Comparison of ENCODE assay signal across 12 mouse cellular contexts in the genomic region with DNA sequence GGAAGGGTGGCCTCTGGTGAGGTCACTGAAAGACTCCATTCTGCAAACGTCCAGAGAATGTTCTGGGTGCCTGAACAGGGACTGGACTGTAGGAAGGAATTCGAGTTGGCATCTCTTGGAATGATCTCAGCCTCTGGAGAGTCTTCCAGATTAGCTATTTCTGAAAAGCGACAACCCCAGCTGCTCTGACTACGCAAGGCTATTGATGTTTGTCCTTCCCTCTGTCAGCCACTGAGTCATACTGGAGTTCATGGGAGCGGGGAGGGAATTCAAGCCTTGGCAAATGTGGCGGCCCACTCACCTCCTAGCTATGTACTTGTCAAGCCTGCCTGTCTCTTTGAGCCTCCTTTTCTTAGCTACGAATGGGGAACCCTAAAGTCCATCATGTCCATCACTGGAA.
A peak's percentile ranks its signal among the peaks of the same experiment; 100 is the strongest.
DNase-seq lines count a peak whose midpoint lies in the region; ATAC-seq and TF ChIP-seq lines count a peak whose summit lies in the region.
"Had no signal": no experiment of that assay in that cellular context is flagged by ENCODE, and none has a peak within 500 bp of the region (broad histone marks: within the 10 kb centered on the region; RNA-seq: fewer than 3 reads in every experiment).

No protein-coding gene starts in this region.

- ATAC-seq in heart, postnatal 0 days (ENCODE audit: insufficient read depth, low read depth), result 0 out of 2 replicates have a peak, but pooled peaks have one; percentile 49
- no peak for ATAC-seq in midbrain, embryonic 15.5 days (replicated peaks)
- ATAC-seq in inflammation-experienced regulatory T-cells, adult 6 months, result no peak

- WGBS in heart, postnatal 0 days, result 60% methylated on average over 7 of the region's 7 CpGs
- WGBS in midbrain, embryonic 15.5 days, result 86% methylated on average over 7 of the region's 7 CpGs

- TF ChIP-seq EP300 in heart, postnatal 0 days (IDR thresholded peaks at IDR 0.05; ENCODE audit: low read depth), result no peak

- no peak overlapping the region for H3K4me2 ChIP-seq in heart, postnatal 0 days (ENCODE audit: low read depth, low read length)
- no peak overlapping the region for H3K4me2 ChIP-seq in midbrain, embryonic 15.5 days
- H3K4me2 ChIP-seq: midbrain, embryonic 11.5 days had no signal

- no peak overlapping the region for H3K4me3 ChIP-seq in heart, postnatal 0 days (ENCODE audit: low read depth, low read length)
- H3K4me3 ChIP-seq in midbrain, embryonic 15.5 days, result no peak overlapping the region
- H3K4me3 ChIP-seq: erythroblast, embryonic 14.5 days; left cerebral cortex, adult 2 months had no signal

- no peaks in the 10 kb centered on the region for H3K4me1 ChIP-seq in heart, postnatal 0 days (ENCODE audit: control insufficient read depth, insufficient read depth)
- H3K4me1 ChIP-seq in midbrain, embryonic 15.5 days, result peaks cover 10% of the 10 kb centered on the region; the same call in 1 of the 2 replicates

- peak; percentile 33 for DNase-seq in right cerebral cortex, adult 18-20 months
- no peak for DNase-seq in right cerebral cortex, postnatal 25 days
- peak; percentile 70 to 77 for DNase-seq in adrenal gland, postnatal 36 days
- DNase-seq in heart, postnatal 0 days (ENCODE audit: low spot score), result peak; percentile 16
- DNase-seq in right cerebral cortex, postnatal 4 days, result no peak

- H3K27me3 ChIP-seq in heart, postnatal 0 days (ENCODE audit: control insufficient read depth, insufficient read depth, low read length), result peaks cover 14% of the 10 kb centered on the region; the same call in 1 of the 2 replicates
- 0 out of 2 replicates have a peak, but pooled peaks cover 2% of the 10 kb centered on the region for H3K27me3 ChIP-seq in midbrain, embryonic 15.5 days (replicated peaks)

- no peaks in the 10 kb centered on the region for H3K36me3 ChIP-seq in heart, postnatal 0 days (replicated peaks; ENCODE audit: control insufficient read depth, insufficient read depth, low read length)
- H3K36me3 ChIP-seq in midbrain, embryonic 15.5 days (replicated peaks), result no peaks in the 10 kb centered on the region

- no peak overlapping the region for H3K9ac ChIP-seq in heart, postnatal 0 days (replicated peaks; ENCODE audit: low read depth, low read length)
- H3K9ac ChIP-seq in midbrain, embryonic 15.5 days, result no peak overlapping the region
- H3K9ac ChIP-seq: liver, embryonic 14.5 days had no signal

- no peak overlapping the region for H3K27ac ChIP-seq in heart, postnatal 0 days (ENCODE audit: low read depth)
- H3K27ac ChIP-seq in midbrain, embryonic 15.5 days, result no peak overlapping the region
- H3K27ac ChIP-seq: kidney, postnatal 0 days; liver, embryonic 14.5 days had no signal

- no peaks in the 10 kb centered on the region for H3K9me3 ChIP-seq in heart, postnatal 0 days (replicated peaks; ENCODE audit: control insufficient read depth, low read length)
- H3K9me3 ChIP-seq in midbrain, embryonic 15.5 days, result no peaks in the 10 kb centered on the region

- no peak for TF ChIP-seq CTCF in heart, postnatal 0 days (IDR thresholded peaks at IDR 0.05; ENCODE audit: low read depth)

Comparison
In these comparisons a context has a peak if more than half of its experiments do, and no peak if none do; other contexts are left out.
1. DNase-seq: peak in right cerebral cortex, adult 18-20 months (single experiment), adrenal gland, postnatal 36 days (2 of 2) and heart, postnatal 0 days (single experiment); none in right cerebral cortex, postnatal 25 days (single experiment) and right cerebral cortex, postnatal 4 days (single experiment).